Mouse (Mus musculus): ENCODE results near the gene Prr5. TPM values are rescaled to one million over a fixed set of nuclear protein-coding genes. Genes with fewer than 3 reads are reported as not detected.

Gene Prr5
- polyA plus RNA-seq, 1 experiment = not detected

DNA sequence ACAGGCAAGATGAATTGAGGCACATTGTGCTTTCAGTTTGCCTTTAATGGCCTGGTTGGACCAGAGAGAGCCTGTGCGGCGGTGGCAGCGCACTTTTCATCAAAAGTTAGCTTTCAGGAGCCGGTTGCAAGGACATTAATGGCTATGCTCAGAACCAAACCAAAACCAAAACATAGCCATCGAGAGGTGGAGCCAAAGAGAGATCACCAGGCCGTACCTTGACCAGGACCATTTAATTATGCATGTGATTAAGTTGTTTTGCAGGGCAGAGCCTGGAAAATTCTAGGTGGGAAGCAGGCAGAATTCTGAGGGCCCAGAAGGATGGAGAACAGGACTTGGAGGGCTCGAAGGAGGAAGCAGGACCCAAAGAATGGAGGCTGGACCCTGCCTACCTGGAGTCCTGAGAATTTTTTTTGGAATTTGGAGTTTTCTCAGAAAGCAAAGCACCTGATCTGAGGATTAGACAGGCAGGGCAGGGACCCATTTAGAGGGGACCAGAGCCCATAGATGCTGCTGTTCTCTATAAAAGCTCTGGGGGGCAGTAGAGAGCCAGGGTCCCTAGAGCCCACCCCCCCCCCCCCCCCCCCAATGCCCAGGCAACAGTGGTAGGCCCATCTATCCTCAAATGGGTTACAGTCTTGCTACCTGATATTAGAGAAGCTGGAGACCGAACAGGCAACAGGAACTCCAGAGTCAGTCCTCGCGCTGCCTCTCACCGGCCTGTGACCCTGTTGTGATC lies 5.1 kb downstream of the Prr5 start:
- no peak for TF ChIP-seq POLR2A (IDR thresholded peaks at IDR 0.05; ENCODE audit: borderline replicate concordance, low read depth, low read length)
- no peak for TF ChIP-seq CTCF (IDR thresholded peaks at IDR 0.05; ENCODE audit: low read depth, low read length)
- Histone ChIP-seq H3K4me3 (ENCODE audit: insufficient read depth, low read length) (no peak overlapping the region), H3K4me1 (ENCODE audit: control insufficient read depth, insufficient read depth, low read length) (no peaks in the 10 kb centered on the region), H3K27ac (ENCODE audit: insufficient read depth, low read depth, low read length) (no peak overlapping the region)

GRCm38 (mm10) chr15:84675317-84675716 lies 5.9 kb downstream of the Prr5 start:
- Histone ChIP-seq H3K4me3 (ENCODE audit: insufficient read depth, low read length) (no peak overlapping the region), H3K4me1 (ENCODE audit: control insufficient read depth, insufficient read depth, low read length) (no peaks in the 10 kb centered on the region), H3K27ac (ENCODE audit: insufficient read depth, low read depth, low read length) (no peak overlapping the region)
- no peak for TF ChIP-seq POLR2A (IDR thresholded peaks at IDR 0.05; ENCODE audit: borderline replicate concordance, low read depth, low read length)
- no peak for TF ChIP-seq CTCF (IDR thresholded peaks at IDR 0.05; ENCODE audit: low read depth, low read length)

DNA sequence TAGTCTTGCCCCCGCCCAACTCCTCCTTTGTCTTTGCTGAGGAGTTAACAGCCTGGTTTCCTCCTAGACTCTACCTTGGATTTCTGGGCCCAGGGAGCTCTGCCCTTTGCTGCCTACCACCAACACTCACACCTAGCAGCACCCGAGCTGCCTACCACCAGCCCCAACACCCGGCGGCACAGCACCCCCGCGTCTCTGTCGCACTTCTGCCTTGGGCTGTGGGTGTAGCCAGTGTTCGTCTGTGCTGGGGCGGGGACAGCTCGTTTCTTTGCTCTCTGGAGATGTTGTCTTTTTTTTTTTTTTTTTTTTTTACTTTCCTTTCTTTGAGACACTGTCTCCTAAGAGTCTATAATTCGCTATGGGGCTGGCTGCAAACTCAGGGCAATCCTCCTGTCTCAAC lies 8.5 kb downstream of the Prr5 start:
- no peak for TF ChIP-seq POLR2A (IDR thresholded peaks at IDR 0.05; ENCODE audit: borderline replicate concordance, low read depth, low read length)
- TF ChIP-seq CTCF (IDR thresholded peaks at IDR 0.05; ENCODE audit: low read depth, low read length) = no peak
- no peak overlapping the region for H3K4me3 ChIP-seq (ENCODE audit: insufficient read depth, low read length)
- H3K4me1 ChIP-seq (ENCODE audit: control insufficient read depth, insufficient read depth, low read length) = no peaks in the 10 kb centered on the region
- H3K27ac ChIP-seq (ENCODE audit: insufficient read depth, low read depth, low read length) = no peak overlapping the region

DNA sequence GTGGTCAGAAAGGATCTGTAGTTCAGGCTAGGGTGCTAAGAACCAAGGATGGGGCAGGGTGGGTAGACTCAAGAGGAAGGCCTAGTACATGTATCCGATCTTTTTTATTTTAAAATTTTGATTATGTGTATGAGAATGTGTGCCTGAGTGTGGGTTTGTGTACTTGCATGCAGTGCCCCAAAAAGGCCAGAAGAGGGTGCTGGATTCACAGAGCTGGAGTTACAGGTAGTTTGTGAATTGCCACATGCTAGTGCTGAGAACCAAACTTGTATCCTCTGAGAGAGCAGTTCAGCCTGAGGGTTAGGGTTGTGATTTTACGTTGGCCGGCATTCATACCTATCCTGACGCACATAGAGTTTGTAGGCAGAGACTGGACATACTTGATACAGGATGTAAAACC lies 9.7 kb downstream of the Prr5 start:
- Histone ChIP-seq H3K4me3 (ENCODE audit: insufficient read depth, low read length) (no peak overlapping the region), H3K27ac (ENCODE audit: insufficient read depth, low read depth, low read length) (no peak overlapping the region)
- TF ChIP-seq POLR2A (IDR thresholded peaks at IDR 0.05; ENCODE audit: borderline replicate concordance, low read depth, low read length) (no peak), CTCF (IDR thresholded peaks at IDR 0.05; ENCODE audit: low read depth, low read length) (peak; percentile 33)

DNA sequence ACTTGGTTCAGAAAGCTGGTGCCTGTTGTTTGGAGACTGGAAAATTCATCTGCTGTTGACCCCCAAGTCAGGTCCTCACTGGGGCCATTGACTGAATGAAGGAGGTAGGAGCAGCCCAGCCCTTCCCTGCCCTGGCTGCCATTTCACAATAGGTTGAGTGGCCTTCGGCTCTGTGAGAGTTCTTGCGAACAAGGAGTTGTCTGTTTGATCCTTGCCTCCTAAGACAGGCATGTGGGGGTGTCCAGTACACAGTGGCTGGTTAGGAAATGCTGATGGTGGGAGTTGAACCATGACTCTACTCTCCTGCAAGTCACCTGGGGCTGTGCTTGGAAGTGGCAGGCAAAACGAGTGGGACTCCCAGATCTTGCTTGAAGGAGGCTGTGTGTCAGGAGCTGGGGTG lies 10.4 kb downstream of the Prr5 start:
- TF ChIP-seq POLR2A (IDR thresholded peaks at IDR 0.05; ENCODE audit: borderline replicate concordance, low read depth, low read length) (no peak), CTCF (IDR thresholded peaks at IDR 0.05; ENCODE audit: low read depth, low read length) (no peak)
- Histone ChIP-seq H3K4me1 (ENCODE audit: control insufficient read depth, insufficient read depth, low read length) (peaks cover 15% of the 10 kb centered on the region), H3K4me3 (ENCODE audit: insufficient read depth, low read length) (no peak overlapping the region), H3K27ac (ENCODE audit: insufficient read depth, low read depth, low read length) (no peak overlapping the region)

More for the DNA sequence above, 9.7 kb downstream of the Prr5 start:
- H3K4me1 ChIP-seq (ENCODE audit: control insufficient read depth, insufficient read depth, low read length) = peaks cover 8% of the 10 kb centered on the region

DNA sequence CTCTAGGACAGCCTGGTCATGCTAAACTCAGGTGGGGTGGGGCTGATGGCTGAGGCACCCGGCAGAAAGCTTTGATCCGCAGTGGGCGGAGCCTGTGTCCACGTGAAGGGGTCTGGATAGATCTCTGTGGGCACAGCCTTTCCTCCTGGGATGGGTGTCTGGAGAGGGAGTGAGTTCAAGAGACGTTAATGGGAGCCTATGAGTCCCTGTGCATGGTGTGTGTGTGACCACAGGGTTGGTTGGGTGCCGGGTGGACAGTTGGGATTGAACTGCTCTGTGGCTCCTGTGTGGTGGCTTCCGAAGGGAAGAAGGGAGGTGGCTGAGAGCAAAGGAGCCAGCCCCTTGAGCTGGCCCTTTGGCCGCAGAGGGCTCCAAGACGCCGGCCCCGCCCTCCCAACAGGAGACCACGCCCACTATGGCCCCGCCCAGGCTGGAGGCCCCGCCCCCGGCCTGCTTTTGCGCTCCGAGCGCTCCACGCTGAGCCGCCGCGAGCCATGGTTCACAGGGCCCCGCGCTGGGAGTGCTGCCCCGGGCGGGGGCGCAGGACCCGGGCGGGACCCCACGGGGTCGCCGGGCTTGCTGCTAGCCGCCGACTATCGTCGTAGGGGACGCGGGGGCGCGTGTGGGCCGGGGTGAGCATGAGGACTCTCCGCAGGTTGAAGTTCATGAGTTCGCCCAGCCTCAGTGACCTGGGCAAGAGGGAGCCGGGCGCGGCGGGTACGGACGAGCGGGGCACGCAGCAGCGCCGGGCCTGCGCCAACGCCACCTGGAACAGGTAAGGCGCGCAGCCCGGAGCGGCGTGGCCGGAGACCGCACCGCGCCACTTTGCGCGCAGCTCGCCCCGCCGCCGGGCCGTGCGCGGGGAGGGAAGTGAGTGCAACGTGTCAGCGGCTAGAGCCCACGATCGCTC lies 11.4 kb downstream of the Prr5 start:
- TF ChIP-seq CTCF (IDR thresholded peaks at IDR 0.05; ENCODE audit: low read depth, low read length) (no peak), POLR2A (IDR thresholded peaks at IDR 0.05; ENCODE audit: borderline replicate concordance, low read depth, low read length) (no peak)
- Histone ChIP-seq H3K4me3 (ENCODE audit: insufficient read depth, low read length) (peak overlapping the region; percentile 89), H3K27ac (ENCODE audit: insufficient read depth, low read depth, low read length) (no peak overlapping the region), H3K4me1 (ENCODE audit: control insufficient read depth, insufficient read depth, low read length) (peaks cover 21% of the 10 kb centered on the region)

DNA sequence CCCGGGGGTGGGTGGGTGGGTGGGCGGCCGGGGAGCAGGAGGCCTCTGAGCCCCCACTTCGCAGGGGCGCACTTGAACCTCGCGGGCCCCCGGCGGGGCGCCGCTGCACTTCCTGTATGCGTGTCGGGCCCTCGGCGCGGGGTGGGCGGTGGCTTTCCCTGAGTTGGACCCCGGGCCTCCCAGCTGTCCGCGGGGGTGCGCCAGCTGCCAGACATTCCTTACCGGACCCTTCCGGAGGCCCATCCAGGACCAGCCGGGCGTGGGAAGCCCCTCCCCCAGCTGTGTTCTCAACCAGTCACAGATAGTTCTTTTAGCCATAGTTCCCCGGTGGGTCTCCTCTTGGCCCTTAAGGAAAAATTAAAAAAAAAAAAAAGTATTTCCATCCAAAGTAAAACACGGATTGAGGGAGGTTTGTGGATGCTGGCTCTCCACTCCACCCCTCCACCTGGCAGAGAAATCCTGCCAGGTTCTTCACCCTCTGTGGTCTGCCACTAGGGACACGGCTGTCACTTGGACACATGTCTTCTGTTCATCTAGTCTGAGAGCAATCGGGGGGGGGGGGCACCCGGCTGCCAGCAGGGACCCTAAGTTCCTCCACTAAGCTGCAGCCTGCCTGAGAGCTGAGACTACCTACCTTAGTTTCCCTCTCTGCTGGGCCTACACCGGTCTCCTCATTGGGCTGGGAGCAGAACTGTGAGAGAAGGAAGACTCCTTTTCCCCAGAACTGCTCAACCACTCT lies 12.2 kb downstream of the Prr5 start:
- Histone ChIP-seq H3K4me3 (ENCODE audit: insufficient read depth, low read length) (peak overlapping the region; percentile 89), H3K27ac (ENCODE audit: insufficient read depth, low read depth, low read length) (no peak overlapping the region), H3K4me1 (ENCODE audit: control insufficient read depth, insufficient read depth, low read length) (peaks cover 28% of the 10 kb centered on the region)
- TF ChIP-seq POLR2A (IDR thresholded peaks at IDR 0.05; ENCODE audit: borderline replicate concordance, low read depth, low read length) (no peak), CTCF (IDR thresholded peaks at IDR 0.05; ENCODE audit: low read depth, low read length) (no peak)

GRCm38 (mm10) chr15:84682206-84682605 lies 12.8 kb downstream of the Prr5 start:
- Histone ChIP-seq H3K4me3 (ENCODE audit: insufficient read depth, low read length) (peak overlapping the region; percentile 89), H3K4me1 (ENCODE audit: control insufficient read depth, insufficient read depth, low read length) (peaks cover 28% of the 10 kb centered on the region), H3K27ac (ENCODE audit: insufficient read depth, low read depth, low read length) (no peak overlapping the region)
- TF ChIP-seq POLR2A (IDR thresholded peaks at IDR 0.05; ENCODE audit: borderline replicate concordance, low read depth, low read length) (no peak), CTCF (IDR thresholded peaks at IDR 0.05; ENCODE audit: low read depth, low read length) (no peak)

DNA sequence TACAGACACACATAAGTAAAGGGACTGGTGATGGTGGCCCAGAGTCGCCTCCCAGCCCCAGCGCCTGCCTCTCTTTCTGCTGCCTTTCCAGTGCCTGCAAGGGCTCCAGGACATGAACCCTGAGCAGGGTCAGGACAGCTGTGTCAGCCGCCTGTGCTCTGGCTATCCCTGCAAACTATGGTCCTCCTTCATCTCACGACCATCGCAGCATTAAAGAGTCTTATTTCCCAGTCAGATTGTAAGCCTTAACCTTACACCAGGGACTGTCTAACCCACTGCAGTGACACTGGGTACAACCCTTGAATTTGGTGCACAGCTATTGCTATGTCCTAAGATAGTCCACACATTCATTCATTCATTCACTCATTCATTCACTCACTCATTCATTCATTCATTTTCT lies 13.4 kb downstream of the Prr5 start:
- TF ChIP-seq CTCF (IDR thresholded peaks at IDR 0.05; ENCODE audit: low read depth, low read length) (no peak), POLR2A (IDR thresholded peaks at IDR 0.05; ENCODE audit: borderline replicate concordance, low read depth, low read length) (no peak)
- peaks cover 28% of the 10 kb centered on the region for H3K4me1 ChIP-seq (ENCODE audit: control insufficient read depth, insufficient read depth, low read length)
- no peak overlapping the region for H3K4me3 ChIP-seq (ENCODE audit: insufficient read depth, low read length)
- no peak overlapping the region for H3K27ac ChIP-seq (ENCODE audit: insufficient read depth, low read depth, low read length)

Measured in bone marrow macrophage, adult 2 months (primary cell).